Mouse (Mus musculus) lung, adult 2 months (tissue): ENCODE data around the gene Lrrc51.

Source experiments
- CTCF ChIP-seq: fragments of 200-500 bp; IDR thresholded peaks from 2 replicates; pipeline ENCODE4 v1.5.1; 2011; ENCODE audit warnings: mild to moderate bottlenecking, low read length, control low read depth; ENCODE audit not compliant: insufficient read depth
- POLR2A ChIP-seq: fragments of 200-500 bp; IDR thresholded peaks from 2 replicates; pipeline ENCODE4 v1.6.1; 2011; ENCODE audit warnings: low read depth, mild to moderate bottlenecking, control low read depth, low read length, borderline replicate concordance; ENCODE audit errors: extremely low read depth

DNA sequence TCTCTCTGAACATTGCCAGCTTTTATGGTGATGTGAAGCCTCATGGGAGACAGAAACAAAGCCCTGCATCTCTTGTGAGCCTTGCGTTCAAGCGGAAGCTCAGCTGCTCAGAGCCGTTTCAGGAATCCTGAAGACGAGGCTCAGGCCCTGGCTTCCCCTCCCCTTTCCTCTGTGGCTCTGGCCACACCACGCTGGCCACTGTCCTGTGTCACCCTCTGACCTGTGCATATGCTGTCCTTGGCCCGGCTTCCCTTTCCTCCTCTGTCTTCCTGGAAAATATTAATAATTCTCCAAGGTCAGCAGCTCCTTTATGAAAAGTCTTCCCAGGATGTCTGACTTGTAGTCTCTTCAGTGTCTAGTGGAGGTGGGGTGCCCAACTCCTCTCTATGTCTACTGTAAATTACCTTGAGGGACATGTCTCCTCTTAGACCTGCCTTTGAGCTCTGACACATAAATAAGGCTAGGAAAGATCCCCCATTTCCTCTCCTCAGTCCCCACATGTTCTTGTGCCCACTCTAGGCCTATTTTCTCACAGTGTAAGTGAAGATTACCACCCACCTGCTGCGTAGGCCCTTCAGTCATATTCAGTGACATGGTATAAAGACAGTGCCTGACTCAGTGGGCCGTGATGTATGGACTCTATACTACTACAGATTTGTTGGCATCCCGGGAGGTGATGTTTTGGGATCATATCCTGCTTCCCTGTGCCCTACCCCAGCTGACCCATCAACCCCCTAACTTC is 51.1 kb downstream of the Lrrc51 start:
- no peak for TF ChIP-seq CTCF
- no peak for TF ChIP-seq POLR2A
